Mouse (Mus musculus): ENCODE measurements at regions not wholly inside any gene's neighbourhood (a gene's known extent, or its start where the extent isn't known, plus 50 kb on each side); places are given as distances from the start of the nearest gene placed in this dataset.

GRCm38 (mm10) chr15:60111885-60112284 is 95.5 kb upstream of the 4933412E24Rik start:
- TF ChIP-seq POLR2A (IDR thresholded peaks at IDR 0.05; ENCODE audit: low read depth, low read length) (no peak), ZC3H11A (IDR thresholded peaks at IDR 0.05; ENCODE audit: low read depth, low read length) (no peak), MAX (IDR thresholded peaks at IDR 0.05; ENCODE audit: low read length) (no peak), USF1 (IDR thresholded peaks at IDR 0.05; ENCODE audit: low read depth, low read length) (no peak), NELFE (IDR thresholded peaks at IDR 0.05; ENCODE audit: low read depth, low read length) (no peak), EP300 (IDR thresholded peaks at IDR 0.05; ENCODE audit: low read length) (no peak), CHD1 (IDR thresholded peaks at IDR 0.05; ENCODE audit: low read depth, low read length) (no peak), GABPA (IDR thresholded peaks at IDR 0.05; ENCODE audit: insufficient replicate concordance, low read depth, low read length) (no peak), RAD21 (IDR thresholded peaks at IDR 0.05; ENCODE audit: low read depth, low read length) (no peak)
